Mouse (Mus musculus) kidney, adult 10 weeks (tissue): ENCODE measurements around the gene Irf6. TPM values are rescaled to one million over a fixed set of nuclear protein-coding genes. Genes with fewer than 3 reads are reported as not detected.

ENCODE experiments used
- polyA plus RNA-seq: library from polyadenylated mRNA; stranded (reverse); fragments of 350-450 nt; fragmentation: Illumina TruSeq; extraction: RNeasy Lipid Tissue Mini Kit (QIAGEN cat#74804); gene quantifications from one replicate; pipeline ENCODE4 v1.2.3, GENCODE M21; 2014; ENCODE audit warnings: low read depth, low replicate concordance

Irf6 gene
- polyA plus RNA-seq = 35.5 TPM

DNA sequence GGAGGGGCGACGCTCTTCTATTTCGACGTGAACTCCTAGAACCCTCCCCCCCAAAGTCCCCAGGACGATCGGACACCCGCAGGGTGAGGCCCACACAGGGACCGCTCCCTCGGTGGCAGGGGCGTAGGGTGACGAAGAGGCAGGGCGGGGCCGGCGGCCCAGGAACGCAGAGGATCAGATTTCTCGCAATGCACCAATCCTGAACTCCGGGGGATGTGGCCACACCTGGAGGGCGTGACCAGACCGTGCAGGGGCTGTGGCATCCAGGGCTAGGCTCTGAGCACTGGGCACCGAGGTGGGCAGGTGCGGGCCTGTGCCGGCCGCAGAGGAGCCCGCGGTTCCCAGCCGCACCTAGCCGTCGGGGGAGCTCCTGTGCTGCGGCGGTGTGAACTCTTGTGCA, at the start of gene Irf6:
Gene Irf6, plus strand, starts transcription at position 240 of the 400 bp plus-strand sequence.

DNA sequence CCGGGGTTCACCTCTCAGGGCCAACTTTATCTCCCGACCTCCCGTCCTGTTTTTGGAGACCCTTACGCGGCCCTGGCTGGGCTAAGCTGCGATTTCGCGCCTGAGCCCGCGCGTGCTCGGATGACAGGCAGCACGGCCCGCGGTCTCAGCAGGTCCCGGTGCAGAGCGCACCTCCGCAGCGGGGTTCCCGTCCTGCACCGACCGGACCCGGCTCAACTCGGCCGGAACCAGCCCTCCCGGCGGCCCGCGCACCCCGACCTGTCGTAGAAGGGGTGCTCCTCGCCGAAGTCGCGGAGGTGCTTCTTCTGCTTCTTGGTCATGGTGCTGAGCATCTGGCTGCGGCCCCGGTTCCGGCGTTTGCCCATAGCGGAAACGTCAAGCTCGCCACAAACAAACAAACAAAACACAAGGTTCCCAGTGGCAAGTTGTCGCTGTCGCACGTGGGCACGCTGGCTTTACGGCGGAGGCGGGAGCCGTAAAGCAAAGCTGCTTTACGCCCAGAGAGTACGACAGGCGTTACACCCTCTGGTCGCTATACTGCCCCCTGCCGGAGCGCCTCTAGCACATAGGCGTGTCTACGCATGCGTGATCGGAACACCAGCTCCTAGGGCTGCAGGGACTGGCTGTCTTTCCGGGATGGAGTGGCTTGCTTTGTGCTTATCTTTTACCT, 23.0 kb upstream of the Irf6 start, which contains the start of gene Diexf:
Gene Diexf, minus strand, starts transcription at position 487 of the 670 bp plus-strand sequence.

DNA sequence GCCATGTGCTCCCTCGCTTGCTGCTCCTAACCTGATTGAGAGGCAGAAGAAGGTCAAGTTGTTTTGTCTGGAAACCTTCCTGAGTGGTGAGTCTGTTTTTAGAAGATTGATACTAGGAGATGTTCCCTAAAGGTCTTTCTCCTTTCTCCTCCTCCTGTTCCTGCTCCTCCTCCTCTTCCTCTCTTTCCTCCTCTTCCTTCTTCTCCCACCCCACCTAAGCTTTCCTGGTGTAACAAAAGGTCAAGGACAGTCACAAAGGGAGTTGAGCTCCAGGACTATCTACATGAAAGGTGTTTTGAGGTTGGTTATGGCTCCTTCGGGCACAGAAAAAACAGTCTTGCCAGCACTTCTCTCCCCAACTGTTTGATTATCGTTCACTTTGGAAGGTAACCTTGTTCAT, 14.8 kb downstream of the Irf6 start, which contains the start of gene A130010J15Rik:
Gene A130010J15Rik, plus strand, starts transcription at position 301 of the 400 bp plus-strand sequence.

DNA sequence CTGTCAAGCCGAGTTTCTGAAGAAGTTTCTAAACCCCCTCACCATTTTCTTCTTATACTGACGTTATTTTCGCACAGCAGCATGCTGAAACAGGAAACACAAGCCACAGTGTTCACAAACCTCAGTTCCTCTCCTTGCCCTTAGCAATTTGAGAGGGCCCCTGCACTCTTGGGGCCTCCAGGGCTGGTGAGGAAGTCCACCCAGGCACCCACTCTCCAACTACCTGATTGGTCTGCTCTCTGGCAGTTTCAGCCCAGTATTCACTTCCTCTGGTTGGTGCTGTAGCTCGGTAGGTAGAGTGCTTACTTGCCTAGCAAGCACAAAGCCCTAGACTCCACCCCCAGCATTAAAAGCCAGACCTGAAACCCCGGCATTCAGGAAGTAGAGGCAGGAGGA, 48.5 kb downstream of the Irf6 start, which contains the start of gene Traf3ip3:
Gene Traf3ip3, minus strand, starts transcription at position 321 of the 396 bp plus-strand sequence.

DNA sequence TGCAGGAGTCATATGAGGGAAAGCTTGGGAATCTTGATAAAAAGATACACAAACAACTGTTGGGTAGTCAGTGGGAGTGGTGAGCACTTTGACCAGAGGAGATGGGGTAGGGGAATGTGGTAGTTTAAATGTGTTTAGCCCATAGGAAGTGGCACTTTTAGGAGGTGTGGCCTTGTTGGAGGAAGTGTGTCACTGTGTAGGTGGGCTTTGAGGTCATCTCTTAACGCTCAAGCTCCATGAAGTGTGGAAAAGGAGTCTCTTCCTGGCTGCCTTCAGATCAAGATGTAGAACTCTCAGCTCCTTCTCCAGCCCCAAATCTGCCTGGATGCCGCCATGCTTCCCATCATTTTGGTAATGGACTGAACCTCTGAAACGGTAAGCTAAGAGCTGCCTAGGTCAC, 54.6 kb downstream of the Irf6 start, which contains the start of gene Lamb3:
Gene Lamb3, plus strand, starts transcription at position 197 of the 400 bp plus-strand sequence.

Other genes starting within 250 kb of the Irf6 start
- gene Syt14, start 117.3 kb upstream of the Irf6 start, polyA plus RNA-seq = 10.7 TPM
- 8.5 TPM for gene Diexf, start 22.8 kb upstream of the Irf6 start, polyA plus RNA-seq
- 8.6 TPM for gene A130010J15Rik, start 14.9 kb downstream of the Irf6 start, polyA plus RNA-seq
- not detected for gene Traf3ip3, start 48.6 kb downstream of the Irf6 start, polyA plus RNA-seq
- not detected for gene Lamb3, start 54.6 kb downstream of the Irf6 start, polyA plus RNA-seq
- 136 TPM for gene Hsd11b1, start 111.0 kb downstream of the Irf6 start, polyA plus RNA-seq
- not detected for gene G0s2, start 120.1 kb downstream of the Irf6 start, polyA plus RNA-seq
- 2.4 TPM for gene Camk1g, start 217.2 kb downstream of the Irf6 start, polyA plus RNA-seq